Mouse (Mus musculus) cerebellum, adult 2 months (tissue): ENCODE measurements around the gene 2700049A03Rik.
A peak's percentile ranks its signal among the peaks of the same experiment; 100 is the strongest.

Experiments
- CTCF ChIP-seq: fragments of 200-500 bp; IDR thresholded peaks from 2 replicates; pipeline ENCODE4 v1.5.1; 2011; ENCODE audit warnings: low read depth, mild to moderate bottlenecking, control low read depth, low read length, moderate library complexity, borderline replicate concordance; ENCODE audit not compliant: insufficient read depth
- POLR2A ChIP-seq: fragments of 200-500 bp; IDR thresholded peaks from 2 replicates; pipeline ENCODE4 v1.6.1; 2011; ENCODE audit warnings: low read length, control low read depth, borderline replicate concordance; ENCODE audit not compliant: insufficient read depth

DNA sequence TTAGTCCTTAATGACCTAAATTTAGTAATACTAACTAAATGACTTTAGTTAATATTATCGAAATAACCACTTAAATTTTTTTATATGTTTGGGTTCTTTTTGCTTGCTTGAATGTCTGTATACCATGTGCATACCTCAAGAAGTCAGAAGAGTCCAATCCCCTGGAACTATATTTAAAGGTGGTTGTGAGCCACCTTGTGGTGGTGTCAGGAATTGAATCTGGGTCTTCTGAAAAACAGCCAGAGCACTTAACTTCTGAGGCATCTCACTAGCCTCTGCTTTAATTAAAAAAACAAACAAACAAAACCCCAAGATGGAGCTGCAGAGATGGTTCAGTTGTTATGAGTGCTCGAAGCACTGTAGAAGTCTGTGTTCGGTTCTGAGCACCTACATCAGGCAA, 11.0 kb downstream of the 2700049A03Rik start:
- TF ChIP-seq CTCF: peak; percentile 49; the same call in 1 of the 2 replicates
- no peak for TF ChIP-seq POLR2A
